Mouse (Mus musculus): Measurements from ENCODE around the gene Gulp1.

GRCm38 (mm10) chr1:44745711-44746110 is 194.4 kb downstream of the Gulp1 start:
- TF ChIP-seq POLR2A (IDR thresholded peaks at IDR 0.05; ENCODE audit: low read depth, low read length) (no peak), CTCF (IDR thresholded peaks at IDR 0.05; ENCODE audit: borderline replicate concordance, insufficient read depth, low read length) (no peak)

Measured in embryonic fibroblast, embryonic 13.5 days (primary cell).